Mouse (Mus musculus) intestine, embryonic 14.5 days (tissue): ENCODE measurements around the gene Foxj1. TPM values are rescaled to one million over a fixed set of nuclear protein-coding genes. Genes with fewer than 3 reads are reported as not detected.

ENCODE experiments used
- polyA plus RNA-seq: library from polyadenylated mRNA; unstranded; fragments of >200 nt; fragmentation: Nextera tagmentation; extraction: Ambion mirVana; gene quantifications from 2 replicates; pipeline ENCODE4 v1.2.1, GENCODE M21; 2014

Gene Foxj1
- polyA plus RNA-seq, 1 experiment from 2014 or later = 0.97 TPM

Other genes with a start within 250 kb of the Foxj1 start
- gene Wbp2, start 248.4 kb downstream of the Foxj1 start, polyA plus RNA-seq = 78.0 and 85.0 TPM in 2 replicates
- gene Trim47, start 208.2 kb downstream of the Foxj1 start, polyA plus RNA-seq = 10.8 and 13.1 TPM in 2 replicates
- gene Trim65, start 204.3 kb downstream of the Foxj1 start, polyA plus RNA-seq = 5.3 and 5.5 TPM in 2 replicates
- 111 and 113 TPM in 2 replicates for gene Mrpl38, start 196.5 kb downstream of the Foxj1 start, polyA plus RNA-seq
- gene Fbf1, start 167.2 kb downstream of the Foxj1 start, polyA plus RNA-seq = 22.8 and 23.3 TPM in 2 replicates
- 88.8 and 93.2 TPM in 2 replicates for gene Ten1, start 136.5 kb downstream of the Foxj1 start, polyA plus RNA-seq
- gene Acox1, start 136.4 kb downstream of the Foxj1 start, polyA plus RNA-seq = 33.3 and 35.1 TPM in 2 replicates
- 3.2 and 3.7 TPM in 2 replicates for gene Evpl, start 97.3 kb downstream of the Foxj1 start, polyA plus RNA-seq
- 78.1 and 83.2 TPM in 2 replicates for gene Srp68, start 61.2 kb downstream of the Foxj1 start, polyA plus RNA-seq
- gene Galr2, start 54.5 kb downstream of the Foxj1 start, polyA plus RNA-seq = 0.11 and 0.15 TPM in 2 replicates
- 63.8 TPM in 2 replicates for gene Exoc7, start 28.2 kb downstream of the Foxj1 start, polyA plus RNA-seq
- gene Rnf157, start 77.6 kb upstream of the Foxj1 start, polyA plus RNA-seq = 14.6 and 19.9 TPM in 2 replicates
- 76.2 and 78.5 TPM in 2 replicates for gene Ubald2, start 98.7 kb upstream of the Foxj1 start, polyA plus RNA-seq
- 0.15 and 0.22 TPM in 2 replicates for gene Qrich2, start 130.8 kb upstream of the Foxj1 start, polyA plus RNA-seq
- gene Prpsap1, start 158.8 kb upstream of the Foxj1 start, polyA plus RNA-seq = 207 and 208 TPM in 2 replicates
- 2.1 and 4.5 TPM in 2 replicates for gene Sphk1, start 195.5 kb upstream of the Foxj1 start, polyA plus RNA-seq
- 9.7 and 9.8 TPM in 2 replicates for gene Ube2o, start 246.0 kb upstream of the Foxj1 start, polyA plus RNA-seq